Mouse (Mus musculus) hindbrain, embryonic 14.5 days (tissue): Measurements from ENCODE around the gene Angel1. TPM values are rescaled to one million over a fixed set of nuclear protein-coding genes. Genes with fewer than 3 reads are reported as not detected.

Experiments used
- polyA plus RNA-seq: library from polyadenylated mRNA; unstranded; fragments of >200 nt; fragmentation: Nextera tagmentation; extraction: Ambion mirVana; gene quantifications from 2 replicates; pipeline ENCODE4 v1.2.1, GENCODE M21; 2014

Angel1 gene
- polyA plus RNA-seq, 1 experiment from 2014 or later, result 12.3 TPM

Other genes starting within 250 kb of the Angel1 start
- 27.5 and 31.2 TPM in 2 replicates for gene Vash1, start 47.8 kb downstream of the Angel1 start, polyA plus RNA-seq
- gene Lrrc74a, start 7.9 kb upstream of the Angel1 start, polyA plus RNA-seq, result not detected in 2 replicates
- 64.5 and 65.5 TPM in 2 replicates for gene Irf2bpl, start 158.3 kb upstream of the Angel1 start, polyA plus RNA-seq
- gene Cipc, start 220.6 kb upstream of the Angel1 start, polyA plus RNA-seq, result 46.8 and 52.1 TPM in 2 replicates